Mouse (Mus musculus) adrenal gland, adult 10 weeks (tissue): ENCODE measurements around the gene Dis3l2. TPM values are rescaled to one million over a fixed set of nuclear protein-coding genes. Genes with fewer than 3 reads are reported as not detected.

Experiments
- polyA plus RNA-seq: library from polyadenylated mRNA; stranded (reverse); fragments of 350-450 nt; fragmentation: Illumina TruSeq; extraction: RNeasy Lipid Tissue Mini Kit (QIAGEN cat#74804); gene quantifications from one replicate; pipeline ENCODE4 v1.2.3, GENCODE M21; 2014; ENCODE audit warnings: low read depth, low replicate concordance

Dis3l2 gene
- 11.7 TPM for polyA plus RNA-seq

DNA sequence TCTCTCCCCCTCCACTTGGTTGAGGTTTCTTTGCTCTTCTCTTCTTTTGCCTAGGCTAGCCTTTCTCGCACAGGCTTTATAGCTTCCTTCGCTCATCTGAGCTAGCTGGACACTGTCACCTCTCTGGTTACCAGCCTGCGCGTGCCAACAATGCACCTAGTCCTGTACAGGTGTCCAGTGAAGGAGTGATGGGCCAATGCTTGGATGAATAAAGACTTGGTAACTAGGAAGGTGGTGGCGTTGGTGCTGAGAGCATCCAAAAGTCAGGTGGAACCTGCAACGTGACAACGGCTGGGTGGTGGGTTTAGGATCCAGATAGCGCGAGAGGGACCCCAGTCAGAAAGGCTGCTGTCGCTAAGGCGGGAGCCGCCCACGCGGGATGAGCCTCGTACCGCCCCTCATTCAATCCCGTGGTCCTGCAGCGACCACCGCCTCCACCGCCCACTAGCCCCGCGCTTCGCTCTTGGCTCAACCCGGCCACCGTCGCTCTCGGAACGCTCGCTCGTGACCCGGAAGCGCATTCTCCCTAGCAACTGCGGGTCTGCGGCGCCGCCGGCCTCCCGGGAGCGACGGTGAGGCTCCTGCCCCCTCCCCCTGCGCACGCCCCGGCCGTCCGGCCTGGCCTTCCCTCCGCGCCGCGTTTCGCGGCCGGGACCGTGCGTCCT lies at the start of gene Dis3l2:
Gene Dis3l2, plus strand, starts transcription at position 509 of the 665 bp plus-strand sequence.

DNA sequence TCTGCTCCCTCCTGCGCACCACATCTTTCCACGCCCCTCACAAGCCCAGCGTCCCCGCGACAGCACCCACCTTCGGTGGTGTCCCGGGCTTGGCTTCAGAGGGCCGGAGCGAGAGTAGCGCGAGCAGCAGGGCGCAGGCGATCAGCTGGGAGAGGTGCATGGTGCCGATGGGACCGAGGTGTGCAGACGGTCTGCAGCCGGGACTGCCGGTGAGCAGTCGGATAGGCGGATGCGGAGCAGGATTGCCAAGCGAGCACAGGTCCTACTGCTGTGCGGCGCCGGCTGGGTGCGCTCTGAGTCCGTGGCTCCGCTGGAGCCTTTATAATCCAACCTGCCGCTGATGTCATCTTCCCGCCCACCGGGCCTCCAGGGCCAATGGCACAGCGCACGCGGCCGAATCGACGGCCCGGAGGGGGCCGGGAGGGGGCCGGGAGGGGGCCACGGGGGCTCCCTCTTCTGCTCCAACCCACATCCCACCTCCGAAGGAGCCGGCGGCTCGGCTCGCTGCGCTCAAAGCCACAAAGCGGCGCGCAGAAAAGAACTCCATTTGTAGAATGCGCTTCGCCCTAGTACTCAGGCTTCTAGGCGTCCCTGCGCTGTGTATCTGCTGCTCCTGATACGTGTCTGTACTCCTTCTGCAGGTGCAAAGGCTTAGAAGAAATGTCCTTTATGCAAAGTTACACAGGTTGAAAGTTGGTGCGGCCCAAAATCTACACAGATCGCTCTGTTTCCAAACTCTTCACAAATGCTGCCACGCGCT lies 33.1 kb upstream of the Dis3l2 start, which contains the start of gene Nppc:
Gene Nppc, minus strand, starts transcription at position 293 of the 760 bp plus-strand sequence.

GRCm38 (mm10) chr1:87089828-87090227 lies 386.2 kb downstream of the Dis3l2 start, which contains the start of gene Alppl2:
Alppl2 (minus strand) TSS chr1:87089928.

Other genes with a start within 250 kb of the Dis3l2 start
- gene Ptma, start 177.1 kb upstream of the Dis3l2 start, polyA plus RNA-seq = 1,289 TPM
- gene Pde6d, start 121.2 kb upstream of the Dis3l2 start, polyA plus RNA-seq = 27.8 TPM
- gene Cops7b, start 120.9 kb upstream of the Dis3l2 start, polyA plus RNA-seq = 2.8 TPM
- not detected for gene Nppc, start 33.2 kb upstream of the Dis3l2 start, polyA plus RNA-seq